Mouse (Mus musculus) heart, embryonic 14.5 days (tissue): Measurements from ENCODE around the gene Cux2. TPM values are rescaled to one million over a fixed set of nuclear protein-coding genes. Genes with fewer than 3 reads are reported as not detected.
"Not testable (repeated sequence)": the region's sequence is repeated elsewhere in the genome, so short reads cannot be mapped to it uniquely, and the experiment has no call there.

Experiments used
- ATAC-seq: fragments of 200-750 bp; cut with Nextera tagmentation; 2 replicates; pipeline ENCODE4 v1.8.0; 2017; ENCODE audit warnings: low read depth, moderate TSS enrichment; ENCODE audit not compliant: insufficient number of reproducible peaks, insufficient read depth, low FRiP score
- H3K27ac ChIP-seq, 2 experiments: fragments of 200-500 bp in 1 of 2; fragments of 300-500 bp in 1 of 2; sonication (generic) in 1 of 2; replicated peaks in 1 of 2; 2 replicates each; pipeline ENCODE4 v1.5.1; 2012 to 2014; ENCODE audit warnings: low read depth in 2 of 2, low read length in 2 of 2, control low read depth in 1 of 2, mild to moderate bottlenecking in 1 of 2, mixed read lengths in 1 of 2; ENCODE audit not compliant: control insufficient read depth in 1 of 2, insufficient read depth in 1 of 2
- H3K27me3 ChIP-seq: fragments of 300-500 bp; sonication (generic); 2 replicates; pipeline ENCODE4 v1.6.1; 2014; ENCODE audit warnings: mild to moderate bottlenecking, low read length, control low read depth; ENCODE audit not compliant: control insufficient read depth, insufficient read depth
- H3K36me3 ChIP-seq: fragments of 300-500 bp; sonication (generic); 2 replicates; pipeline ENCODE4 v1.6.1; 2014; ENCODE audit warnings: mild to moderate bottlenecking, control low read depth, low read length, mixed read lengths; ENCODE audit not compliant: control insufficient read depth, insufficient read depth
- H3K4me1 ChIP-seq, 2 experiments: fragments of 200-500 bp in 1 of 2; fragments of 300-500 bp in 1 of 2; sonication (generic) in 1 of 2; 2 replicates each; pipeline ENCODE4 v1.6.1; 2012 to 2014; ENCODE audit warnings: low read length in 2 of 2, control low read depth in 1 of 2, mixed read lengths in 1 of 2; ENCODE audit not compliant: control insufficient read depth in 2 of 2, insufficient read depth in 2 of 2
- H3K4me2 ChIP-seq: fragments of 300-500 bp; sonication (generic); 2 replicates; pipeline ENCODE4 v1.6.1; 2014; ENCODE audit warnings: mild to moderate bottlenecking, low read length
- H3K4me3 ChIP-seq, 2 experiments: fragments of 200-500 bp in 1 of 2; fragments of 300-500 bp in 1 of 2; sonication (generic) in 1 of 2; 2 replicates each; pipeline ENCODE4 v1.5.1; 2012 to 2014; ENCODE audit warnings: low read length in 2 of 2, mild to moderate bottlenecking in 2 of 2, control low read depth in 1 of 2, low read depth in 1 of 2, moderate library complexity in 1 of 2; ENCODE audit not compliant: control insufficient read depth in 1 of 2, insufficient read depth in 1 of 2
- H3K9ac ChIP-seq: fragments of 300-500 bp; sonication (generic); 2 replicates; pipeline ENCODE4 v1.6.1; 2014; ENCODE audit warnings: mild to moderate bottlenecking, low read length
- H3K9me3 ChIP-seq: fragments of 300-500 bp; sonication (generic); 2 replicates; pipeline ENCODE4 v1.6.1; 2016; ENCODE audit warnings: low read length, control low read depth; ENCODE audit not compliant: control insufficient read depth
- WGBS: fragments of 180-500 bp; shearing (Covaris S2); extraction: QIAGEN DNeasy Blood & Tissue Kit; methylation state at CpG from one replicate; pipeline ENCODE4 v1.1.7; 2014; 5-methylcytosine and 5-hydroxymethylcytosine counted together
- polyA plus RNA-seq: library from polyadenylated mRNA; unstranded; fragments of >200 nt; fragmentation: Nextera tagmentation; extraction: Ambion mirVana; gene quantifications from 2 replicates; pipeline ENCODE4 v1.2.1, GENCODE M21; 2014

Gene Cux2
- polyA plus RNA-seq, 1 experiment from 2014 or later, result 7.9 TPM

DNA sequence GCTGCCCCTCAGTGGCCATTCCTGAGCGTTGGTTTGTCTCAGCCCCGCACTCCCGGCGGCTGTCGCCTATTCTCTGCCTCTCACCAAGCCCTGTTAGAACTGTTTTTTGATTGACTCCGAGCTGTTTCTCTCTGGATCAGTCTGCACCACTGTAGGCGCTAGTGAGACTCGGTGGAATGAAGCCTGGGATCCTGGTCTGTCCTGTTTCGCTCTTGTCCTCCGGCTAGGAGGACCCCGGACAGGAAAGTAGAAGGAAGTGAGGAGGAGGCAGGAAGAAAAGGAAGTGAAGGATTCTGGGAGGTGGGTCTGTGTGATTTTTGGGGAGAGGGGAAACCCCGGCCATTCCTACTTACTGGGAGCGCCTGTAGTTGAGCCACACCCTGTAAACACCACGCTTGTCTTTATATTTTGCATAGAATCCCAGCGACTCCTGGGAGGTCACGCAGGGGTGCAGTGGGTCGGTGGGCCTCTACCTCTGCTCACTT lies 201.8 kb downstream of the Cux2 start:
- Histone ChIP-seq H3K4me3 (peak overlapping the region; percentile 83 to 92), H3K4me2 (peak overlapping the region; percentile 66), H3K4me1 (peaks cover 21 to 32% of the 10 kb centered on the region in 2 experiments), H3K9me3 (no peaks in the 10 kb centered on the region), H3K36me3 (peaks cover 21% of the 10 kb centered on the region), H3K27me3 (peaks cover 12% of the 10 kb centered on the region), H3K27ac (peak overlapping the region; percentile 59 to 78), H3K9ac (peak overlapping the region; percentile 84)
- under 1% methylated on average over 17 of the region's 17 CpGs for WGBS
- ATAC-seq, result no peak

- ATAC-seq, H3K9me3 ChIP-seq, H3K4me3 ChIP-seq, H3K27ac ChIP-seq, H3K4me2 ChIP-seq, H3K9ac ChIP-seq: not testable (repeated sequence)
- Histone ChIP-seq H3K4me1 (peaks cover 24 to 37% of the 10 kb centered on the region in 2 experiments), H3K36me3 (peaks cover 13% of the 10 kb centered on the region), H3K27me3 (peaks cover 12% of the 10 kb centered on the region)
- 83% methylated on average over 3 of the region's 3 CpGs for WGBS
These were observed 202.6 kb downstream of the Cux2 start for GRCm38 (mm10) chr5:121847269-121847668.

- 73% methylated on average over 11 of the region's 11 CpGs for WGBS
- Histone ChIP-seq H3K4me2 (no peak overlapping the region), H3K27ac (no peak overlapping the region), H3K4me3 (no peak overlapping the region), H3K9me3 (no peaks in the 10 kb centered on the region), H3K4me1 (peaks cover 20 to 37% of the 10 kb centered on the region in 2 experiments), H3K9ac (no peak overlapping the region), H3K27me3 (peaks cover 12% of the 10 kb centered on the region), H3K36me3 (peaks cover 3% of the 10 kb centered on the region)
- no peak for ATAC-seq
These were observed 203.6 kb downstream of the Cux2 start for GRCm38 (mm10) chr5:121846322-121846721.

DNA sequence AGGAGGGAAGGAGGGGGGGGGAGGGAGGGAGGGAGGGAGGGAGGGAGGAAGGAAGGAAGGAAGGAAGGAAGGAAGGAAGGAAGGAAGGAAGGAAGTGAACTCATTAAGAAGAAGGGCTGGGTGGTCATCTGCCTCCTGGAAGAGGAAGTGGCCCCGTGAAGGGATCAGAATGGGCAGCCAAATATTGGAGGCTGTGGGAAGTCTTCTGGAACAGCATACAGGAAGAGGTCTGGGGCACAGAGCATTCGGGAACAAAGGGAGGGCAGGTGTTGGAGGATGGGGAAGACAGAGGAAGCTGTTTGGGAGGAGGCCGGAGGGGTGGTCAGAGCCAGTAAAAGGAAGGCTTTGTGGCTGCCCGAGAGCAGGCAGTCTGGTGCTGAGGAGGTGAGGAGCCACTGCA lies 204.5 kb downstream of the Cux2 start:
- no peak overlapping the region for H3K27ac ChIP-seq

GRCm38 (mm10) chr5:121843138-121843905 lies 206.6 kb downstream of the Cux2 start:
- peaks cover 10 to 23% of the 10 kb centered on the region in 2 experiments for H3K4me1 ChIP-seq
- 0 out of 2 replicates have a peak overlapping the region, but pooled peaks have one; percentile 5 for H3K9ac ChIP-seq

More for the DNA sequence above, 204.5 kb downstream of the Cux2 start:
- ATAC-seq, result no peak
- Histone ChIP-seq H3K36me3 (no peaks in the 10 kb centered on the region), H3K4me3 (no peak overlapping the region), H3K4me1 (peaks cover 14 to 27% of the 10 kb centered on the region in 2 experiments), H3K27me3 (peaks cover 12% of the 10 kb centered on the region), H3K9ac (no peak overlapping the region), H3K9me3 (no peaks in the 10 kb centered on the region), H3K4me2 (no peak overlapping the region)
- 27% methylated on average over 4 of the region's 4 CpGs for WGBS

DNA sequence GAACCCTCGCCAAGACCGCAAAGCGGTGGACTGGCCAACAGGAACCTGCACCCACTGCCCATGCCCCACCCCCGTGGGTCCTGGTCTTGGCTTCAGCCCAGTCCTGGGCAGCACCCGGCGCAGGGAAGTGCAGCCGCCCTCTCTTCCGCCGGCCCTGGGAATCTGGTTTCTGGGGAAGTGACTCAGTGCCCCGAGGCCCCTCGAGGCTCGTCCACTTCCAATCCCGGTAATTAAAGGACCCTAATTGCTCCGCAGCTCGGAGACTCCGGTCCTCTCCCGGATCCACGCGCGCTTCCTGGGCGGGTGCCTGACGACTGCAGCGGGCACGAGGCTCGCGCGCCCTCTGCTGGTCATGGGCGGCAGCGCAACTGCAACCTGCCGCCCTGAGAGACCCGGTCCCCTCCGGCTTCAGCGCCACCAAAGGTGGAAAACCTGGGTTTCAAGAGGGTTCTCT lies 207.2 kb downstream of the Cux2 start:
- Histone ChIP-seq H3K4me1 (peaks cover 12 to 27% of the 10 kb centered on the region in 2 experiments), H3K4me3 (peak overlapping the region; percentile 49 to 61), H3K36me3 (no peaks in the 10 kb centered on the region), H3K9me3 (no peaks in the 10 kb centered on the region), H3K9ac (peak overlapping the region; percentile 71), H3K27ac (0 out of 4 replicates have a peak overlapping the region, but pooled peaks of 1 of the 2 experiments have one; percentile 19), H3K4me2 (peak overlapping the region; percentile 90), H3K27me3 (peaks cover 12% of the 10 kb centered on the region)
- WGBS, result under 1% methylated on average over 33 of the region's 33 CpGs
- peak; percentile 24 for ATAC-seq

More at GRCm38 (mm10) chr5:121843138-121843905, 206.6 kb downstream of the Cux2 start:
- Histone ChIP-seq H3K27me3 (peaks cover 12% of the 10 kb centered on the region), H3K9me3 (no peaks in the 10 kb centered on the region), H3K36me3 (no peaks in the 10 kb centered on the region), H3K4me2 (peak overlapping the region; percentile 90), H3K27ac (no peak overlapping the region), H3K4me3 (peak overlapping the region; percentile 49 to 61; a peak in 3 of 4 replicates)
- ATAC-seq, result no peak
- WGBS, result 13% methylated on average over 17 of the region's 17 CpGs

- WGBS, result 47% methylated on average over 10 of the region's 10 CpGs
These were observed 207.9 kb downstream of the Cux2 start for GRCm38 (mm10) chr5:121841973-121842372.

More at GRCm38 (mm10) chr5:121841973-121842372, 207.9 kb downstream of the Cux2 start:
- Histone ChIP-seq H3K4me1 (peaks cover 13 to 27% of the 10 kb centered on the region in 2 experiments), H3K36me3 (no peaks in the 10 kb centered on the region), H3K9ac (no peak overlapping the region), H3K4me2 (peak overlapping the region; percentile 90), H3K27me3 (peaks cover 12% of the 10 kb centered on the region), H3K4me3 (no peak overlapping the region), H3K9me3 (no peaks in the 10 kb centered on the region), H3K27ac (0 out of 4 replicates have a peak overlapping the region, but pooled peaks of 1 of the 2 experiments have one; percentile 19)
- ATAC-seq, result no peak
